Mouse (Mus musculus): ENCODE data around the gene Hhex. TPM values are rescaled to one million over a fixed set of nuclear protein-coding genes. Genes with fewer than 3 reads are reported as not detected.

Hhex gene
- polyA plus RNA-seq (2015; fragmentation: Nextera tagmentation; extraction: Ambion mirVana), result 4.9 and 6.6 TPM in 2 replicates

GRCm38 (mm10) chr19:37434263-37434951 lies at the start of gene Hhex:
Gene Hhex (plus strand): TSS chr19:37434810.

Other genes with a start within 250 kb of the Hhex start
- 93.3 and 103 TPM in 2 replicates for gene March5, start 227.3 kb upstream of the Hhex start, polyA plus RNA-seq (2015; fragmentation: Nextera tagmentation; extraction: Ambion mirVana)
- 14.4 and 15.5 TPM in 2 replicates for gene Cpeb3, start 226.2 kb upstream of the Hhex start, polyA plus RNA-seq (2015; fragmentation: Nextera tagmentation; extraction: Ambion mirVana)
- gene Ide, start 97.0 kb upstream of the Hhex start, polyA plus RNA-seq (2015; fragmentation: Nextera tagmentation; extraction: Ambion mirVana), result 37.1 and 41.3 TPM in 2 replicates
- 3.9 and 4.5 TPM in 2 replicates for gene Kif11, start 58.4 kb upstream of the Hhex start, polyA plus RNA-seq (2015; fragmentation: Nextera tagmentation; extraction: Ambion mirVana)
- gene Exoc6, start 115.6 kb downstream of the Hhex start, polyA plus RNA-seq (2015; fragmentation: Nextera tagmentation; extraction: Ambion mirVana), result 19.6 and 20.3 TPM in 2 replicates